Mouse (Mus musculus) urinary bladder, adult 18-20 months (tissue): ENCODE measurements around the gene Galns.
A peak's percentile ranks its signal among the peaks of the same experiment; 100 is the strongest.

Experiments
- DNase-seq, 2 experiments: peaks; one replicate each; pipeline ENCODE4 v3.0.0; 2022; ENCODE audit warnings: low spot score in 2 of 2, mixed read lengths in 2 of 2

The Galns gene

GRCm38 (mm10) chr8:122568881-122569309 is 42.4 kb downstream of the Galns start:
- DNase-seq, result no peak

DNA sequence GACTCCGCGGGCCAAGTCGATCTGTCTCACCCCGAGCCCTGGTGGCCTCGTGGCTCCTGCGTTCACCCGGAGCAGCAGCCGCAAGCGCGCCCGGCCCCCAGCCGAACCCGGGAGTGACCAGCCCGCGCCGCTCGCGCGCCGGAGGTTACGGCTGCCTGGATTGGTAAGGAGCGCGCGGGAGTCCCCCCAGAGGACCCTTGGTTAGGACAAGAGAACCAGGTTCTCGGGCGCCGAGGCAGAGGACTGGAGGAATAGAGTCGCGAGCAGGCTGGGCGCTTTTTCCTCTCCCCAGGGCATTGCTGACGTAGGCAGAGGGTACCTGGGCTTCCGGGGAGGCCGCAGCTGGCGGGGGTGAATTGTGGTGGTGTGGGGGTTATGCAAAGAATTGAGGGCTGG is 43.2 kb downstream of the Galns start:
- DNase-seq, result no peak

GRCm38 (mm10) chr8:122567361-122568108 is 43.7 kb downstream of the Galns start, which contains the start of gene Cdt1:
Gene Cdt1 (plus strand): TSS chr8:122568015.
- DNase-seq, result peak; percentile 90 to 94

DNA sequence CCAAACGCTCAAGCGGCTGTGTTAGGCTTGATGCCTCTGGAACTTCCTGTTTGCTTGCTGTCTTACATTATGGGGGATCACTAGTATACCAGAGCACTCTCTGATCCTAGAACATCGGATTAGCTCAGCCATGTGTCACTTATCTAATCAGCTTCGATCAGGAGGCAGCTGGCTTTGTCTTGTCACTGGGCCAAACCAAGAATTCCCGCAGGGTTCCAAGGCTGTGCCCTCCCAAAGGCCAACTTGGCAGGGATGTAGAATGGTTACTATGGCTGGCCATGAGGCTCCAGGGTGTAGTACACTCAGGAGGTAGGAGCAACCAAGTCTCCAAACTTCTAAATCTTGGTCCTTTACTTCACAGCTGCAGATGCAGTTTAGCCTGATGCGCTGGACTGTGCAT is 44.5 kb downstream of the Galns start:
- no peak for DNase-seq

GRCm38 (mm10) chr8:122564363-122565352 is 46.6 kb downstream of the Galns start:
- no peak for DNase-seq

GRCm38 (mm10) chr8:122561199-122561598 is 50.1 kb downstream of the Galns start:
- DNase-seq, result no peak

DNA sequence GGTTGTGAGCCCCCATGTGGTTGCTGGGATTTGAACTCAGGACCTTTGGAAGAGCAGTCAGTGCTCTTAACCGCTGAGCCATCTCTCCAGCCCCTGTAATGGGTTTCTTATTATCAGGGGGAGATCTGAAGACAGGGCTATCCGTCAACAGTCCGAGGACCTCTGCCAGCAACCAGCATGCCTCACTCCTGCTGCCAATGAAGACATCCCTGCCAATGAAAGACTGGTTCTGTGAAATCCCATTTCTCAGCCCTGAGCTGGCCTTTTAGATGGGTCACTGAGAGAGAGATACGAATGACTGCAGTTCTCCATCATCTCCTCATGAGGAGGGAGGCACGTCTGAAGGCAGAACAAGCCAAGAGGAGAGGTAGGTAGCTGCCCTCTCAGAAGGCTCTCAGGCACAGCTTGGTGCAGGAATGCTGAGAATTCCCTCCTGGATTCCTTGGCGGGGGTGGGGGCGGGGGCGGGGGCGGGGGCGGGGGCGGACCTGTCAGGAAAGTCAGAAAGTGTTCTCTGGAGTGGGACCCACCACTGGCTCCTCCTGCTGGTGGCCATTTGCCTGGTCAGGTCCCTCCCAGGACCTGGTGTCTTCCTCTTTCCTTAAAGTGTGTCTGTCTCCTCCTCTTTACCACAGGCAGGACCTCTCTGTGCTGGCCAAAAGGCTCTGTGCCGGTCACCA is 52.5 kb downstream of the Galns start:
- no peak for DNase-seq

GRCm38 (mm10) chr8:122557248-122558038 is 53.8 kb downstream of the Galns start:
- DNase-seq, result no peak

DNA sequence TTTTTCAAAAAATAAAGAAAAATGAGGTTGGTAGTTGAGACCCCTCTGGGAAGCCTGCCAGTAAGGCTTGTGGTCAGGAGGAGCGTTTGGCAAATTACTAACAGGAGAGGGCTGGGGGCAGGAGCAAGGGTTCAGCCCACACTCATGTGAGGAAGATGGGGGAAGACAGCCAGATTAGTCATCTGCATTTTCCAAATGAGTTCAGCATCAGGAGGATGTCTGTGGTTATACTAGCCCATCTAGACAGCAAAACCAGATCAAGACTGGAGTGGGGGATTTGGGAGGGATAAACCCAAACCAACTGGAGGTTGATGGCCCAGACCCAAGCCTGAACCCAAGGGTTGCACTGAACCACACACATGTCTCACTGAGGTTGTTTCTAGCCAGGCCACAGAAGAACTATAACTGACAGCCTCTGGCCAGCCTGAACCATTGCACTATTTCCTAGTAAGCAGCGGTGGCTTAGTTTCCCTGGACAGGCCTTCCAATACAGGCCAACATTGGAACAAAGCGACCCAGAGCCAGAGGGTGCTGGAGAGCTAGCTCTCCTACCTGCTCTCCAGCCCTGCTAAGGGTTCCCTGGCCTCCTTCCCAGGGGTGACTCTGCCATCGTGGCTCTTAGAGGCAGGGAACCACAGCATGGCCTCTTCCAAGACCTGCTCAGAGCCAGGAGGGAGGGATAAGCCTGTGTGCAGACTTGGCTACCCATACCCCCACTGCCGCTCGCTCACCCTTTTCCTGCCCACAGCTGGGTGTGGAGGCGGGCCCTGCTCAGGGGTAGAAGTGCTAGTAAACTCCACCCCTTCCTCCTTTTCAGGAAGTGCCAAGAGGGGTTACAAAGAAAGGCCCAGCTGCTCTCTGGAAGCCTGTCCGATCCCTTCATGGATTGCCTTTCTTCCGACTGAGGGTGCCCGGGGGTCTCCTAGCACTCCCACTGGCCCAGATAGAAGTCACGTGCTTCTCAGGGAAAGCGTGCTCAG is 54.9 kb downstream of the Galns start:
- no peak for DNase-seq

- DNase-seq, result no peak
Observed at GRCm38 (mm10) chr8:122554786-122555185, 56.5 kb downstream of the Galns start.

GRCm38 (mm10) chr8:122551265-122552051 is 59.8 kb downstream of the Galns start, which contains the start of gene Piezo1:
Gene Piezo1 (minus strand): TSS chr8:122551329.
- DNase-seq, result peak; percentile 85 to 99

DNA sequence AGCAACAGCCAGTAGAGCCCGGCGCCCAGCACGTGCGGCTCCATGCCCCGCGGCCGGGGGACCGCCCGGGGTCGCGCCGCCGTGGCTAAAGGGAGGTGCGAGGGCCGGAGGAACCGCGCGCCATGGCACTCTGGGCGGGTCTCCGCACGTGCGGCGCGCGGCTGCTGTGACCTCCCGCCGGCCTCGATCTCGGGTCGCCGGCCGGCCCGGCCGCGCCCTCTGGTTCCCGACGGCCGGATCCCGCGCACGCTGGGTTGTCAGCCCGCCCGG is 60.3 kb downstream of the Galns start:
- DNase-seq, result no peak

DNA sequence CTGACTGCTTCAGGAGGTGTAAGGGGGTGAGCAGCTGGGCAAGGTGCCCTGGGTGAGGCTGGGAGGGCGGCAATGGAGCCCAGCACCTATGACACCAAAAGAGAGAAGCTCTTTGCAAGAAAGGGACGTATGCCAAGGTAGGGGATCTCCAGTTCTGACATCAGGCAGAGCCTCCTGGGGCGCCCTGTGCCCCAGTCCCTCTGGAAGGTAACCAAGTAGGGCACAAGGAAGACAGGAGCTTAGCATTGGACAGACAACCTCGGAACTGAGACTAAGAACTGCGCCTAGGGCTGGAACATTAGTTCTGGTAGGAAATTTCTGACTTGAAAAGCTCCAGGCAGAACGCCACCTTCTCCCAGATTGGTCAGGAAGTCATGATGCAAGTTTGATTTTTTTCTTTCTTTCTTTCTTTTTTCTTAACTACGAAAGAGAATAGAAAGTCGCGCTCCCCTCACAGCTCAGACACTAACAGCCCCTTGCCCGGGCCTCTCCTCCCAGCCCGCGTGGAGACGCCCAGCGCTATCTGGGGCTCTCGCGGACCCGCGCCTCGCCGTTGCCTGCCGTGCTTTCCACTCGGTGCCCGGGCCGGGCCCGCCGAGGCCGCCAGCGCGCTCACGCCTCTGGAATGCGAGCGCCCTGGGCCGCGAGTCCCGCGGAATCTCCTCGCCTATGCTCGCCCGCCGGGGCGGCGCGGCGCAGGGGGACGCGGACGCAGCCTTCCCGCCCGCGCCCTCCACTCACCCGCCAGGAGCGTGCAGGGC is 60.8 kb downstream of the Galns start:
- peak in 1 of 2 experiments; percentile 55 for DNase-seq

- no peak for DNase-seq
Observed at GRCm38 (mm10) chr8:122548891-122549439, 62.3 kb downstream of the Galns start.

GRCm38 (mm10) chr8:122548331-122548730 is 62.9 kb downstream of the Galns start:
- no peak for DNase-seq

- no peak for DNase-seq
Observed at GRCm38 (mm10) chr8:122547815-122548214, 63.4 kb downstream of the Galns start.

DNA sequence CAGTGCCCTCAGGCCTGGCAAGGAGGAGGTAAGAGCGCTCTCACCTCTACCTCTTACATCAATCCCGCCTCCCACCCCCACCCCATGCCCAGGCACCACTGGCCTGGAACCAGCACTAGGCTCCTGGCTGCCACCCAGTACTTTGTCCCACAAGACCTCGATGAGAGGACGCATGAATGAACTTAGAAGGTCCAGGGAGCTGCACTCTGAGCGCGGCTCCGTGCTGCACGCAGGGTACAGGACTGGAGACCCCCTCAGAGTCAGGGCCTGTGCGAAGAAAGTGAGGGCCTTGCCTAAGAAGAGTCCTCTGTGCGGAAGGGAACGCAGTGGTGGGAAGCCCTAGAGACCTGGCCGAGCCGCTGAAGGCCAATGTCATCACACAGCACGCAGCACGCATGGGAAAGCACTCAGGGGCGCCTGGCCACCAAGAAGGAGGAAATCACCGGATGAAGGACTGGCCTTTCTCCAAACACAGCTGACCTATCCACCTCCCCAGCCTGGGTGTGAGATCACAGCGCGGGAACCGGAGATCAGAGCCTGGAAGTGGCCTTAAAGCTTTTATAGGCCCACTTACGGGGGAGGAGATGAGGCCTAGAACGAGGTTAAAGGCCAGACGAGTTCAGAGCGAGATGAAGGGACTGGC is 64.3 kb downstream of the Galns start:
- DNase-seq, result no peak
